Mouse (Mus musculus) frontal cortex, postnatal 10 days (tissue): ENCODE results near the gene Sec24c.
"Not testable (repeated sequence)": the region's sequence is repeated elsewhere in the genome, so short reads cannot be mapped to it uniquely, and the experiment has no call there.

ENCODE experiments used
- DNase-seq, 2 experiments: peaks; one replicate each; pipeline ENCODE4 v3.0.0; 2022; ENCODE audit warnings: low spot score in 2 of 2, mixed read lengths in 1 of 2

The Sec24c gene

GRCm38 (mm10) chr14:20674064-20674833 is at the start of gene Sec24c:
Gene Sec24c (plus strand): TSS chr14:20674308.
- DNase-seq: peak; percentile 93 to 97

GRCm38 (mm10) chr14:20626447-20626846 is 47.7 kb upstream of the Sec24c start:
- DNase-seq: no peak

GRCm38 (mm10) chr14:20626971-20627370 is 47.1 kb upstream of the Sec24c start:
- no peak for DNase-seq

DNA sequence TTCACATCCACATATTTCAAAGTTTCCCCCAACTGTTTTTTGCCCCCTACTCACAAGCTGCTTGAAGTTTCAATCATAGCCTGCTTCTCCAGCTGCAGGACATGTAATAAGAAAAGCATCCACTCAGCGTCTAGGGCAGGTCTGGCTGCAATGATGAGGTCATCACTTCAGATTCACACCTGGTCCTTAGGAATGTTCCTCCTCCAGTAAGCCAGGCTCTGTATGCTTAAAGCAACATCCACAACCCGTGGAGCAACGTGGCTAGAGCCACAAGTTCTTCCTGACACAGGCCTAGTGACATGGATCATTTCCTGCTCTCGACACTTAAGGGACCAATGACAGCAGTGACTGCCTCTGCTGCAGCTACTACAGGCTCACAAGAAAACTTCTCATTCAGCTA is 42.9 kb upstream of the Sec24c start:
- no peak for DNase-seq

- no peak for DNase-seq
Observed at GRCm38 (mm10) chr14:20635546-20635945, 38.6 kb upstream of the Sec24c start.

- not testable (repeated sequence) for DNase-seq
Observed at GRCm38 (mm10) chr14:20636968-20637367, 37.1 kb upstream of the Sec24c start.

DNA sequence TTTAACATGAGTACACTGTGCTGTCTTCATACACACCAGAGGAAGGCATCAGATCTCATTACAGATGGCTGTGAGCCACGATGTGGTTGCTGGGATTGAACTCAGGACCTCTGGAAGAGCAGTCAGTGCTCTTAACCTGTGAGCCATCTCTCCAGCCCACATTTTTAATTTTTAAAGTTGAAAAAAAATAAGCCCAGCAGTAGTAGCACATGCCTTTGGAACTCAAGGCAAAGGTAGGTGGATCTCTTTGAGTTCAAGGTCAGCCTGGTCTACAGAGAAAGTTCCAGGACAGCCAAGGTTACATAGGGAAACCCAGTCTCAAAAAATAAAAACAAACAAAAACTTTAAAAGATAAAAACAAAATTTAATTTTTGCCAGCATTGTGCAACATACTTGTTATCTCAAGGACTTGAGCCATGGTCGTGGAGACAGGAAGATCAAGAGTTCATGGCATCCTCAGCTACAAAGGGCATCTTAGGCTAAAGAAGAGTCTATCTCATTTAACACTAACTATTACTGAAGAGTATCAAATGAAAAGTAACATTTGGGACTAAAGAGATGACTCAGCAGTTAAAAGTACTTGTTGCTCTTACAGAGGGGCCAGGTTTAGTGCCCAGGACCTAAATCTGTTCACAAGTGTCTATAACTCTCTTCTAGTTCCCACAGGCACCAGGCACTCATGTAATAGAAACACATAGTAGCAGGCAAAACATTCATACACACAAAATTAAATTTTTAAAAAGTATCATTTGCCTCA is 36.1 kb upstream of the Sec24c start:
- no peak for DNase-seq

DNA sequence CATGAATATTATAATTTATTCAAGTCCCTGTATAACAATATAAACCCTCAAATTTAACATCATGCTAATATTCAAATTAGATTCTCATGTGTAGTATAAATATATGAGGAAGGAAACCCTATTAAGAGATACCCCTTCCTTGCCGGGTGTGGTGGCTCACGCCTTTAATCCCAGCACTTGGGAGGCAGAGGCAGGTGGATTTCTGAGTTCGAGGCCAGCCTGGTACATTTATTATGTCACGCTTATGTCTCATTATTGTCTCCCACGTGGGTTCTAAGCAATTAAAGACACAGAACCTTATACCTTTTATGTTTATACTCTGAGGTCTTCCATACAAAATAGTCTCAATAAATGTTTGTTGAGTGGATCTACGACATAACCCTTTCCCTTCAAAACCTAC is 35.4 kb upstream of the Sec24c start:
- DNase-seq: no peak

GRCm38 (mm10) chr14:20639918-20640619 is 34.0 kb upstream of the Sec24c start:
- DNase-seq: no peak

DNA sequence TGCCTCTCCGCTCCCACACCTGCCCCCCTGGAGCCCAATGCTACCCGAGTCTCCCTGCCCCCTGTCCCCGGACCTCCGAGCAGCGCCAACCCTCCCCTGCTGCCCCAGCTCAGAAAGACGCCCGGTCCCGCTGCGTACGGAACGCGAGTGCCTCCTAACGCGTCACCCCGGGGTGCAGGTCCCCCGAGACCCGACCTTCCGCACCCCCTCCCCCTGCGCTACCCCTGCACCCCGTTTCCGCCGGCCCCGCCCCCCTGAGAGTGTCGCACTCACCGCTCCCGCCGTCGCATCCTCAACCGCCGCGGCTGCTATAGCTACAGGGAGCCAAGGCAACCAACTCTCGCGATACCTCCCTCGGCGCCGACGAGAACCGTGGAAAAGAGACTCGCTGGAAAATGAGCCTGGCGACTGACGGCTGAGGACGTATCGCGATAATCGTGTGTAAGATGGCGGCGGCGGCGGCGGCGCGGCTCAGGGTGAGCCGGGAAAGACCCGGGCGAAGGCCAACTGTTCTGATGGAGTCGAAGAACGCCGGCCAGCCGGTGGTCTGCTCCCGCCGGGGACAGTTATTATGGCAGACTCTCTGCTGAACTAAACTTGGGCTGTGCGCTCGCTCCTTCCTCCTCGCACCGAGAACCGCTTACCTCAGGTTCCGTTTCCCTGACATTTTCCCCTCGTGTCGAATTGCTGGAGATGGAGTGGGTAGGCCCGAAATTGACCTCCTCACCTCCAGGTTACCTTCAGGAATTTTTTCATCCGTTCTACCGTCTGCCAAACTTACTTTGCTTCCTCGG is 33.3 kb upstream of the Sec24c start, which contains the start of gene Usp54:
TSS of gene Usp54 (minus strand) at position 420 of the 794 bp plus-strand sequence.
- peak; percentile 95 to 97 for DNase-seq

DNA sequence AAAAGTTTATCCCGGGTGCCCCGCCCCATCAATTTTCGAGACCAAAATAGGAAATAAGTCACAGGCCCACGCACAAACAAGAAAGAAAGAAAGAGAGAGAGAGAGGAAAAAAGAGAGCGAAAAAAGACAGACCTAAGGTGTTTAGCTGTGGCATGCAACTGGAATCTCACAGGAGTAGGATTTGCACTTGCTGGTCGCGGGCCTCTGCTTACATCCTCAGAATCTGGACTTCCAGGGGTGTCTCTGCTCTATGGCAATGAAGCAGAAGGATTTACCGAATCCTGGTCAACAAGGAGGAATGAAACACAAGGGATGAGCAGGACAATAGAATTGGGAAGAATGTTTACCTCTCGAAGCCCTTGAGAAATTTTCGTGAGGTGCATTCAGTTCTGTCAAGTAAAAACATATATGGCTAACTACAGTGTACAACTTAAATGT is 32.7 kb upstream of the Sec24c start:
- DNase-seq: no peak

DNA sequence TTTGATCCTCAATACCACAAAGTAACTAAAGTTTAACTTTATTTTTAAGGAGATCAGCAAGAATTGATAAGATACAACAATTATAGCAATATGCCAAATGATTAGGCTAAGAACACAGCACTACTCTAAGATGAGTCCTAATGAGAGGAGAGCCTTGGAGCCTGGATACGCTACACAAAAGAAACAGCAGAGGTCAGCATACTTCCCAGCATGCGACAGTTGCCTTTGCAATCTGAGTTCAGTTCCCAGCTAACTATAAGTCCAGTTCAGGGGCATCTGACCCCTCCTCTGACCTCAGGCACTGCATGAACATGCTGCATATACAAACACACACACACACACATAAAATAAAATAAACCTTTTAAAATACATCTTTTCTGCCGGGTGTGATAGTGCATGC is 28.6 kb upstream of the Sec24c start:
- DNase-seq: no peak

- DNase-seq: no peak
Observed at GRCm38 (mm10) chr14:20646381-20646780, 27.7 kb upstream of the Sec24c start.

DNA sequence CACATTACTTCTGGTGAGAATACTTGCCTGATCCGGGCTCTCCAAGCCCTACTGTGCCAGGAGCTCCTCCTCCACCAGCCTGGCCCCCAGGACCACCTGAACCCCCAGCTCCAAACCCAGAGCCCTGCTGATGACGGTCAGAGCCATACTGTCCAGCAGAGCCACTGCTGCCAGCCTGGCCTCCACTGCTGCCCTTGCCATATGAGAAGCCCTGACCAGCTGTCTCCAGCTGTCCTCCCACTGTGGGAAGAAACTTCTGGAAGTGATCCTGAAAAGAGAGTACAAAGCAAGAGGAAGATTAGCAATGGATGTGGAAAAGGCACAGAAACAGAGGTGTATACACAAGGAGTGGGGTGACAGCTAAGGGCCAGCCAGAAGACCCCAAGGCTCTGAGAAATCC is 23.1 kb upstream of the Sec24c start:
- DNase-seq: no peak

GRCm38 (mm10) chr14:20651722-20652256 is 22.3 kb upstream of the Sec24c start:
- no peak for DNase-seq

DNA sequence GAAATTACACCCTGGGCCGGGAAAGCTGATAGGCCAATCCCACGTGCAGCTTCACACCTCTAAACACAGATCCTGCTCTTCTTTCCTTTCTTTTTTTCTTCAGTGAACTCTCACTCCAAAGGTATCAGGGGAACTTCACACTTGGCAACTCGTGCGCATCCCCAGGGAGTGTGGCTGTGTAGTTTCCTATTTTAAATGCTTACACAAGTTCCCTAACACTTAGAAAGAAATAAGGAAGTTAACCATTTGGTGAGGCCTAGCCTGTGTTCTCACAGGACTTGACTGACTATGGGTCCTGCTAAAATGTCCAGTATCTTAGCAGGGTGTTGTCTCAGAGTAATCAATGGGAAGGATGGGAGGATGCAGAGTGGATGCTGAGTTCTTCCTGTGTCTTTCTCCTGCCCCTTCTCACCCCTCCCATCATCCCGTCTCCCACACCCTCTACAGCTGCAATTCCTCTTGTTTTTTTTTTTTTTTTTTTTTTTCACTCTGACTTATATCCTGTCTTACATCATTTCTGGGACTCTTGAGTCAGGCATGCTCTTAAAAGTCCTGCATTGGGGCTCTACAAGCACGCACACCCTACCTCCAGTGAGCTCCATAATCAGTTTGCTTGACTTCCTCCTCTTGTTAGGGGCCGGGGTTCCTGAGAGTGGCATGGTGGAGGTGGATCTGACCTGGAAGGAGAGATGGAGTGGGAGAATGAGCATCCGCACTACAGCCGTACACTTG is 19.3 kb upstream of the Sec24c start:
- DNase-seq: no peak

- no peak for DNase-seq
Observed at GRCm38 (mm10) chr14:20655731-20656130, 18.4 kb upstream of the Sec24c start.

GRCm38 (mm10) chr14:20656361-20656760 is 17.7 kb upstream of the Sec24c start, which contains the start of gene Myoz1:
Gene Myoz1 (minus strand): TSS chr14:20656540.
- no peak for DNase-seq

- DNase-seq: no peak
Observed at GRCm38 (mm10) chr14:20658326-20658725, 15.8 kb upstream of the Sec24c start.

GRCm38 (mm10) chr14:20658902-20659301 is 15.2 kb upstream of the Sec24c start:
- no peak for DNase-seq
